Mouse (Mus musculus) small intestine, adult 2 months (tissue): ENCODE data around the gene Sez6l.

Source experiments
- CTCF ChIP-seq: fragments of 200-500 bp; IDR thresholded peaks from 2 replicates; pipeline ENCODE4 v1.5.1; 2012; ENCODE audit warnings: low read depth, mild to moderate bottlenecking, control low read depth, inconsistent platforms, low read length, moderate library complexity, mixed read lengths; ENCODE audit not compliant: insufficient replicate concordance, insufficient read length; ENCODE audit errors: extremely low read depth
- POLR2A ChIP-seq: fragments of 200-500 bp; IDR thresholded peaks from 2 replicates; pipeline ENCODE4 v1.6.1; 2012; ENCODE audit warnings: low read depth, mild to moderate bottlenecking, control low read depth, inconsistent platforms, low read length, moderate library complexity

DNA sequence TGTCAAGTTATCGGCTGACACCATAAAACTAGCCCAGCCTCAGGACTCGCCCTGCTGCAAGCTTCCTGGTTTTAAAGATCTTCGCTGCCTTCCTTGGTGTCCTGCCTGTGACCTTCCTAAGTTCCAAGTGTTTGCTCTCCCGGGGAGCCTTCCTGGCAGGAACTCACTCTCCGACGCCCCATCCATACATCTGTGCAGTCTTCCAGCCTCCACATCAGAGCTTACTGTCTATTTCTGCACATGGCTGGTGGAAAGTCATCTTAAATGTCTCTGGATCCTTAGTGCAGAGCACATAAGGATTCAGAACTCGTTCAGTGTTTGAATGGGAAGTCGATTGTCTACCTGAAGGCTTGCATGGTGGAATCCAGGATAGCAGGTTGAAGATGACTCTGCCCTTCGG lies 59.5 kb downstream of the Sez6l start:
- no peak for TF ChIP-seq CTCF
- no peak for TF ChIP-seq POLR2A
